Mouse (Mus musculus) heart, embryonic 11.5 days (tissue): Measurements from ENCODE around the gene Gpat2. TPM values are rescaled to one million over a fixed set of nuclear protein-coding genes. Genes with fewer than 3 reads are reported as not detected.

ENCODE experiments used
- ATAC-seq: fragments of 200-750 bp; cut with Nextera tagmentation; replicated peaks from 2 replicates; pipeline ENCODE4 v1.8.0; 2017; ENCODE audit warnings: moderate library complexity; ENCODE audit not compliant: insufficient number of reproducible peaks, low FRiP score, low TSS enrichment
- H3K27ac ChIP-seq: fragments of 300-500 bp; sonication (generic); 2 replicates; pipeline ENCODE4 v1.5.1; 2014; ENCODE audit warnings: mild to moderate bottlenecking, low read depth, low read length
- H3K27me3 ChIP-seq: fragments of 300-500 bp; sonication (generic); 2 replicates; pipeline ENCODE4 v1.6.1; 2014; ENCODE audit warnings: mild to moderate bottlenecking, low read length, mixed read lengths; ENCODE audit not compliant: control insufficient read depth, insufficient read depth
- H3K36me3 ChIP-seq: fragments of 300-500 bp; sonication (generic); 2 replicates; pipeline ENCODE4 v1.6.1; 2014; ENCODE audit warnings: mild to moderate bottlenecking, low read length, moderate library complexity, mixed read lengths; ENCODE audit not compliant: control insufficient read depth, insufficient read depth
- H3K4me1 ChIP-seq: fragments of 300-500 bp; sonication (generic); 2 replicates; pipeline ENCODE4 v1.6.1; 2014; ENCODE audit warnings: low read length; ENCODE audit not compliant: control insufficient read depth, insufficient read depth
- H3K4me2 ChIP-seq: fragments of 300-500 bp; sonication (generic); 2 replicates; pipeline ENCODE4 v1.6.1; 2014; ENCODE audit warnings: mild to moderate bottlenecking, moderate library complexity
- H3K4me3 ChIP-seq: fragments of 300-500 bp; sonication (generic); 2 replicates; pipeline ENCODE4 v1.5.1; 2014; ENCODE audit warnings: low read depth, low read length
- H3K9ac ChIP-seq: fragments of 300-500 bp; sonication (generic); 2 replicates; pipeline ENCODE4 v1.6.1; 2014; ENCODE audit warnings: mild to moderate bottlenecking, low read depth, low read length, moderate library complexity
- H3K9me3 ChIP-seq: fragments of 300-500 bp; sonication (generic); replicated peaks from 2 replicates; pipeline ENCODE4 v1.6.1; 2016; ENCODE audit warnings: low read length; ENCODE audit not compliant: control insufficient read depth
- WGBS: fragments of 180-500 bp; shearing (Covaris S2); extraction: QIAGEN DNeasy Blood & Tissue Kit; methylation state at CpG from one replicate; pipeline ENCODE4 v1.1.7; 2014; ENCODE audit not compliant: insufficient replicate concordance; 5-methylcytosine and 5-hydroxymethylcytosine counted together
- polyA plus RNA-seq: library from polyadenylated mRNA; unstranded; fragments of >200 nt; fragmentation: Nextera tagmentation; extraction: Ambion mirVana; gene quantifications from 2 replicates; pipeline ENCODE4 v1.2.1, GENCODE M21; 2014

Gene Gpat2
- polyA plus RNA-seq, 1 experiment from 2014 or later: 0.34 TPM

DNA sequence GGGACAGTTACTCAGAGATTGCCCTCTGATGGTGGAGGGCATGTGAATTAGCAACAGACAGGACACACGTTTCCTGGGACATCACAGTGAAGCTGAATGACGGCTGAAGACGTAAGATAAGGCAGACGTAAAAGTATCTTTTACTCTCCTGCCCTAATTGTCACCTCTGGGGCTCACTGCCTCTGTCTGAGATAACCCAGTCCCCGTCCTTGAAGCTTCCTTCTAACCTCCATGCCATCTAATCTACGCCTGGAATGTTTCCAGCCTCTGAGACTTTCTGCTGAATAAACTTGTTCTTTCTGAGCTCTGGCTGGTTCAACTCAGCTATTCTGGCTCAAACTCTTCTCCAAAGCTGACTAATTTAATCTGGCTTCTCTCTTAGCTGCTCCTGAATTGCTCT is 26.7 kb downstream of the Gpat2 start:
- Histone ChIP-seq H3K4me3 (no peak overlapping the region), H3K4me1 (peaks cover 11% of the 10 kb centered on the region), H3K9ac (peak overlapping the region; percentile 17; the same call in 1 of the 2 replicates), H3K27ac (no peak overlapping the region), H3K27me3 (no peaks in the 10 kb centered on the region), H3K9me3 (no peaks in the 10 kb centered on the region), H3K4me2 (no peak overlapping the region), H3K36me3 (no peaks in the 10 kb centered on the region)
- 4% methylated on average over 6 of the region's 6 CpGs for WGBS
- no peak for ATAC-seq

DNA sequence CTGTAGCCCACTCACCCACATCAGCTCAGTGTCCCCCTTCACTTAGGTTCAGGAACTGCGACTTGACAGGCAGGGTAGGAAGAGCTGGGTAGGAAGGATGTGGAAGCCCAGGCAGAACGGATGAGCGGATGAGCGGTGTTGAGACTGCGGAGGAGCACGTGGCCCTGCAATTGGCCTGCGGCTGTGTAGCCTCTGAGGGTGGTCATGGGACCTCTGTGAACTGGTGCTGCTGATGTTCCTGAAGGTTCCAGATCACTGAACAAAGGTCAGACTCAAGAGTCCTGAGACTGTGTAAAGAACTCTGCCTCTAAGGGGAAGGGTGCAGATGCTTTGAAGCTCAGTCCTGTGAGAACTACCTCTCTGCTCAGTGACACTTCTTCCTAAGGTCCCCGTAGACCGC is 28.1 kb downstream of the Gpat2 start:
- no peak overlapping the region for H3K27ac ChIP-seq
- no peaks in the 10 kb centered on the region for H3K27me3 ChIP-seq
- H3K9ac ChIP-seq: no peak overlapping the region
- 80% methylated on average over 9 of the region's 9 CpGs for WGBS
- H3K4me1 ChIP-seq: peaks cover 11% of the 10 kb centered on the region
- ATAC-seq: no peak
- no peak overlapping the region for H3K4me2 ChIP-seq
- H3K9me3 ChIP-seq: no peaks in the 10 kb centered on the region
- no peaks in the 10 kb centered on the region for H3K36me3 ChIP-seq
- no peak overlapping the region for H3K4me3 ChIP-seq

DNA sequence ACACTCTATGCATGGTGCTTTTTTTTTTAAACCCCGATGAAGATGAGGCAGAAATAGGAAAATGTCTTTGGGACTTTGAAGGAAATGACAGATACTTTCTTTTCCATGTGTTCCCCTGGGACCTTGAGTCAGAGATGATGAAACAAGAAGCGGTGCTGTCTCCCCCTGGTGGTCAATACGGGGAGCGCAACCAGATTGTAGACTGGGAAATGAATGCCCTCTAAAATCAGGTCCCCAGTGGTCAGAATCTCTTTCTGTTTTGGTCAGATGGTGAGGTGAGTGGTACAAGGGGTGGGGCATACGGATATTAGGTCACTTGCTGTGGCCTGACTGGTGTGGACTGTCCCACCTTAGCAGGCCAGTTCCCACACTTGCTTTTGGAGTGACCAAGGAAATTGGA is 28.8 kb downstream of the Gpat2 start:
- Histone ChIP-seq H3K9me3 (no peaks in the 10 kb centered on the region), H3K9ac (no peak overlapping the region), H3K4me1 (peaks cover 11% of the 10 kb centered on the region), H3K36me3 (no peaks in the 10 kb centered on the region), H3K4me2 (no peak overlapping the region), H3K27ac (no peak overlapping the region), H3K27me3 (no peaks in the 10 kb centered on the region), H3K4me3 (no peak overlapping the region)
- no peak for ATAC-seq
- 5% methylated on average over 5 of the region's 5 CpGs for WGBS

DNA sequence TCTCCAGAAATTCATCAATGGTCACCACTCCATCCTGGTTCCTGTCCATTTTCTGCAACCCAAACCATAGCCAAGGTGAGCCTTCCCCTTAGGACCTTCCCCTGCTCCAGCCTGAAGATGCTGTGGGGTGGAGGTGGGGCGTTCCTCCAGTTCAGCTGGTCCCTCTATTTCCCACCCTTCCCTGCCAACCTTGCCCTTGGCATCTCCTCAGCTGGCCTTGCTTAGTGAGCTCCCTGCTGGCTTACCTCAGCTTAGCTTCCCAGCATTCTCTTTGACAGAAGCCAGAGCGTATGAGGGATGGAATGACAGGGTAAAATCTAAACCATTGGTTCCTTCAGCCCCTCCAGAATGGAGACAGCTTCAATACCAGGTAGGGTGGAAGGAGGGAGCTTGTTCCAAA is 34.3 kb downstream of the Gpat2 start:
- no peak for ATAC-seq
- Histone ChIP-seq H3K9me3 (no peaks in the 10 kb centered on the region), H3K4me1 (peaks cover 10% of the 10 kb centered on the region; the same call in 1 of the 2 replicates), H3K4me3 (no peak overlapping the region), H3K27me3 (no peaks in the 10 kb centered on the region), H3K27ac (no peak overlapping the region), H3K4me2 (no peak overlapping the region), H3K36me3 (no peaks in the 10 kb centered on the region), H3K9ac (no peak overlapping the region)
- 75% methylated on average over 2 of the region's 2 CpGs for WGBS

DNA sequence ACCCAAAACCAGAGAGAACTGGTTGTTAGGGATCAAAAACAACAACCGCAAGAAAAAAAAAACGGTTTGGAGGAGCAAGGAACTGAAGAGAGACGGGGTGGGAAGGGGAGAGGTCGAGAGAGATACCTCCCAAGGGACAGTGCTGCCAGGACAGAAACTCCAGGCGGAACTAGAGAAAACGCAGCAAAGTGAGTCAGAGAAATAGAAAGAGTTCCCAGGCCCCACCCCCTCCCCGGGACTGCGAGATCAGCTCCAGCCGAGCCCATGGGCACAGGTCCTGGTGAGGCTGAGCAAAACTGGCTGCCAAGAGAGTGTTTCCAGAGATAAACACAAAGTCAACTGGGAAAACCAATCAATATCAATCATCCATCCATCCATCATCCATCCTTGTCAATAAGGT is 36.4 kb downstream of the Gpat2 start:
- Histone ChIP-seq H3K4me3 (no peak overlapping the region), H3K27me3 (no peaks in the 10 kb centered on the region), H3K4me2 (no peak overlapping the region), H3K9ac (no peak overlapping the region), H3K4me1 (peaks cover 11% of the 10 kb centered on the region; the same call in 1 of the 2 replicates), H3K9me3 (no peaks in the 10 kb centered on the region), H3K36me3 (no peaks in the 10 kb centered on the region), H3K27ac (no peak overlapping the region)
- whole genome bisulfite sequencing: 31% methylated on average over 9 of the region's 9 CpGs
- no peak for ATAC-seq

DNA sequence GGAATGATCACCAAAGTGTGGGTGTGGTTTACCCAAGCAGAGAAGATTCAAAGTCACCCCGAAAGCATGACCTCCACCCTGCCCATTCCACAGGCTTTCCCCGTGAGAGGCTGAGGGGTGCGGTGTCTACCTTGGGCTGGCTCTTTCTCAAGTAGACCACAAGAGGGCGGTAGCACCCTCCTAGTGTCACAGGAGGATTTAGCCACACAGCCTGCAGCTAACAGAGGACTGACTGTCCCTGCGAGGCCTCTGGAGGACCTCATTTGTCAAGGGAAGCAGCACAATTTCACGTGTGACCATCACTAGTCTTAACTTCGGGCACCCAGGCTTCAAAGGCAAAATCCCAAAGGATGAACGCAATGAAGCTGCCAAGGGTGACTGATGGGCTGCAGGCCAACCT is 37.3 kb downstream of the Gpat2 start:
- H3K4me3 ChIP-seq: no peak overlapping the region
- no peaks in the 10 kb centered on the region for H3K36me3 ChIP-seq
- WGBS: 9% methylated on average over 8 of the region's 8 CpGs
- peaks cover 11% of the 10 kb centered on the region; the same call in 1 of the 2 replicates for H3K4me1 ChIP-seq
- no peak overlapping the region for H3K27ac ChIP-seq
- no peaks in the 10 kb centered on the region for H3K9me3 ChIP-seq
- ATAC-seq: no peak; the same call in 1 of the 2 replicates
- H3K27me3 ChIP-seq: no peaks in the 10 kb centered on the region
- H3K9ac ChIP-seq: no peak overlapping the region
- no peak overlapping the region for H3K4me2 ChIP-seq

DNA sequence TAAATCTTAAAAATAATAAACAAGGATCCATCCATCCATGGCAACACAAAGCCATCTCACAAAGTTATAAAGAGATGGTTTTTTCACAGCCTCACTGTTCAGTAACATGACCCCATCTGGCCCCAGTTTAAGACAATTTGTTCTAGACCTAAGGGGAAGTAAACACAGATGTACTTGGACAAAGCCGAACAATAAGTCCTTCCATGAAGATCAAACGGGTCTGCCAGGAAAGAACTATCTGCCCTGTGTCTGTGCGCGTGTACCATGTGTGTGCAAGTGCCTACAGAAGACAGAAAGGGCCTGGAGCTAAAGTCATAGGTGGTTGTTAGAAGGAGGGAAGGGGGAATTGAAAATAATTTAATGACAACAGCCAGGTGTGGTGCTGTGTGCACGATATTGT is 45.2 kb downstream of the Gpat2 start:
- Histone ChIP-seq H3K27ac (no peak overlapping the region), H3K36me3 (no peaks in the 10 kb centered on the region), H3K9ac (no peak overlapping the region), H3K27me3 (no peaks in the 10 kb centered on the region), H3K9me3 (no peaks in the 10 kb centered on the region), H3K4me3 (no peak overlapping the region), H3K4me2 (no peak overlapping the region), H3K4me1 (no peaks in the 10 kb centered on the region)
- ATAC-seq: no peak
- 85% methylated on average over 5 of the region's 5 CpGs for WGBS

DNA sequence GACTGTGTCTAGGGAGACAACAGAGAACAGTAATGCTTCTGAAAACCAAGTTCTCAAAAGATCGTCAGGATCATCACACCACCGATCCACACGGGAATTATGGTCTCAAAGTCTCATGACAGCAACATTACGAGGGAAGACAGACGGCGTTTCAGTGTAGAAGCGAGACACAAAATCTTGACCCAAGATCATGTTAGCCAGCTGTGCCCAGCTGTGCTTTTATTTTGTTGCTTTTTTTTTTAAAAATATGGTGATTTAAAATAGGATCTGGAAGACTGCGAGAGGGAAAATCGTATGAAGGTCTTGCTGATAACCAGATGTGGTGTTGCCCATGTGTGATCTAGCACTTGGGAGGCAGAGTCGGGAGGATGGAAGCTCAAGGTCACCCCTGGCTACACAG is 45.7 kb downstream of the Gpat2 start:
- Histone ChIP-seq H3K9ac (no peak overlapping the region), H3K9me3 (no peaks in the 10 kb centered on the region), H3K27me3 (no peaks in the 10 kb centered on the region), H3K27ac (no peak overlapping the region), H3K4me2 (no peak overlapping the region), H3K36me3 (no peaks in the 10 kb centered on the region), H3K4me1 (no peaks in the 10 kb centered on the region), H3K4me3 (no peak overlapping the region)
- 89% methylated on average over 10 of the region's 10 CpGs for WGBS
- no peak for ATAC-seq

DNA sequence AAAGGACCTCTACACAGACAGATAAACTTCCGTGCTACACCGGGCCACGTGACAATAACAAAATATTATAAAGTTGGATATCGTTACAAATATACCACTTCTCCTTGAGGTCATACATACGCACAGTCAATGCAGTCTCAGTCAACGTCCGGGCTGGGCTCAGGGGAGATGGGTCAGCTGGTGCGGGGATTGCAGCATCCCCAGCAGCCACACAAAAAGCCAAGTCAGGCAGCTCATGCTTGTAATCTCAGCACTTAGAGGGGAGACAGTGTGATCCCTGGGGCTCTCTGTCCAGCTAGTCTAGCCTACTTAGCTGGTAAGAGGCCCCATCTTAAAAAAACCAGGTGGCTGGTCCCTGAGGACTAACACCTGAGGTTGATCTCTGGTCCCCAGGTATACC is 46.3 kb downstream of the Gpat2 start:
- 88% methylated on average over 8 of the region's 8 CpGs for WGBS
- Histone ChIP-seq H3K9me3 (no peaks in the 10 kb centered on the region), H3K9ac (no peak overlapping the region), H3K36me3 (no peaks in the 10 kb centered on the region), H3K27me3 (no peaks in the 10 kb centered on the region), H3K27ac (no peak overlapping the region), H3K4me2 (no peak overlapping the region), H3K4me3 (no peak overlapping the region), H3K4me1 (no peaks in the 10 kb centered on the region)
- no peak for ATAC-seq
